Mouse (Mus musculus) fibroblast of lung, adult 2 months (primary cell): ENCODE results near the gene Tex10.

ENCODE experiments used
- DNase-seq: peaks from one replicate; pipeline ENCODE4 v3.0.0-alpha.2; 2011; ENCODE audit warnings: low read depth

Tex10 gene

DNA sequence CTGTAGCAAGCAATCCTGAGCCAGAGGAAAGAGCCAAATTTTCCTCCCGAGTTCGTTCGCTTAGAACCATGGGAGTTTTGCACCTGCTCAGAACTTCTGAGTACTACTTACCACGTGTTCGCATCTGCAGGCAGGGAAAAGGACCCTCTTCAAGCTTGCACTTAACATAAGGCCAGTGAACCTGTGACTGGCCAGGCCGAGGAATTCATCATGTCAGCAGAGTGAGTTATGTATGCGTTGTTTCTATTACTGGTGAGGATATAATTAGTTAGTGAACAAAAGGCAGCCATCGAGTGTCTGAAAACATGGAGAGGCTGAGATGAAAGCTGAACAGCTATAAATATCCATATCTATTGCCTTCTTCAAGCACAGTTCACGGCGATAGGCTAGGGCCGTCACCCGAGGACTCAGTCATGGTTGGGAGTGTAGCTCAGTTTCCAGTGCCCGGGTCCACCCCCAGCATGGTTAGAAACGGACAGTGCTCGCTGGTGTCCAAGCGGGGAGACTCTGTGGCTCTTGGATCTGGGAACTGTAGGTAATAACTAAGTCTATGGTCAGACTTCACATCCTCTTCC lies 70.1 kb downstream of the Tex10 start:
- DNase-seq, result no peak

GRCm38 (mm10) chr4:48396949-48397348 lies 76.3 kb downstream of the Tex10 start:
- no peak for DNase-seq

DNA sequence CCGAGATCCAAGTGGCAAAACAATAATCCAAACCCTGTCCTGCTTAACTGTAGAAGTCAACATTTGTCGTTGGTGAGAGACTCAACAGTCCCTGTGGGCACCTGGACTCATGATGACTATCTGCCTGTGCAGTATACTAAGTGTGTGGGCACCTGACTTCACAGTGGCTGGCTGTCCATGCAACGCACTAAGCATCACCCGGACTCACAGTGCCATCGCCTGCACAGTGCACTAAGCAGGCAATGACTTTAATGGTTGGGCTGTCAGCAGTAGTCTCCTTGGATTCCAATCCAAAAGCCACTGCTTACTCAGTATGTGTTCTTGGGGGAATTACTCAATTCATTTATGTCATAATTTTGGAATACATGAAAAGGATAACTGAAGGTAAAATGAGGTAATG lies 90.8 kb downstream of the Tex10 start:
- DNase-seq, result no peak

DNA sequence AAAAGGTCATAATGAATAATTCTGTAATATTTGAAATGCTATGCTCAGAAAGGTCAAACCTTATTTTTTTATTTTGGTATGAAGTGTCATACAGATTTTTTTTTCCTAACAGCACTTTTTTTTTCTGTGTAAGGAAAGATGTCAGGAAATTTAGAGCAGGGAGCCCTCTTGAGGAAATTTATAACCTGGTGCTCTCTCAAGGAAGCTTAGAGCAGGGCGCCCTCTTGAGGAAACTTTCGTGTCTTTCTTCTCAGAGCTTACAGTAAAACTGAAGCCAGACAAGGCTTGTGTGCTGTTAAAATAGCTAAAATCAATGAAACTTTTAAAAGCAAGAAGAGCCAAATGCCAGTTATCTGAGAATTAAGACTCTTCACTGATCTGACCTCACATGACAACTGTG lies 92.3 kb downstream of the Tex10 start:
- DNase-seq, result peak; percentile 61
